Mouse (Mus musculus) neural tube, embryonic 15.5 days (tissue): Measurements from ENCODE around the gene Prkca. TPM values are rescaled to one million over a fixed set of nuclear protein-coding genes. Genes with fewer than 3 reads are reported as not detected.

Experiments
- ATAC-seq: fragments of 200-750 bp; cut with Nextera tagmentation; 2 replicates; pipeline ENCODE4 v1.8.0; 2017; ENCODE audit warnings: mild to moderate bottlenecking, moderate TSS enrichment, moderate library complexity; ENCODE audit not compliant: low FRiP score
- H3K27ac ChIP-seq: fragments of 300-500 bp; sonication (generic); replicated peaks from 2 replicates; pipeline ENCODE4 v1.5.1; 2015; ENCODE audit warnings: mild to moderate bottlenecking, inconsistent platforms
- H3K27me3 ChIP-seq: fragments of 300-500 bp; sonication (generic); replicated peaks from 2 replicates; pipeline ENCODE4 v1.6.1; 2015; ENCODE audit warnings: inconsistent platforms
- H3K36me3 ChIP-seq: fragments of 300-500 bp; sonication (generic); 2 replicates; pipeline ENCODE4 v1.6.1; 2015; ENCODE audit warnings: inconsistent platforms
- H3K4me1 ChIP-seq: fragments of 300-500 bp; sonication (generic); 2 replicates; pipeline ENCODE4 v1.6.1; 2015; ENCODE audit warnings: inconsistent platforms
- H3K4me2 ChIP-seq: fragments of 300-500 bp; sonication (generic); 2 replicates; pipeline ENCODE4 v1.6.1; 2015; ENCODE audit warnings: inconsistent platforms, mild to moderate bottlenecking, moderate library complexity
- H3K4me3 ChIP-seq: fragments of 300-500 bp; sonication (generic); replicated peaks from 2 replicates; pipeline ENCODE4 v1.5.1; 2015; ENCODE audit warnings: mild to moderate bottlenecking, inconsistent platforms
- H3K9ac ChIP-seq: fragments of 300-500 bp; sonication (generic); replicated peaks from 2 replicates; pipeline ENCODE4 v1.6.1; 2015; ENCODE audit warnings: mild to moderate bottlenecking, inconsistent platforms
- H3K9me3 ChIP-seq: fragments of 300-500 bp; sonication (generic); replicated peaks from 2 replicates; pipeline ENCODE4 v1.6.1; 2016; ENCODE audit warnings: inconsistent platforms
- WGBS: fragments of 180-500 bp; shearing (Covaris S2); methylation state at CpG from one replicate; pipeline ENCODE4 v1.1.7; 2015; ENCODE audit warnings: mixed read lengths; 5-methylcytosine and 5-hydroxymethylcytosine counted together
- microRNA-seq: library from miRNA; unstranded; fragments of <30 nt; microRNA quantifications from one replicate; pipeline ENCODE4, GENCODE M21; 2017
- polyA plus RNA-seq: library from polyadenylated mRNA; unstranded; fragments of >200 nt; fragmentation: Nextera tagmentation; extraction: Ambion mirVana; gene quantifications from 2 replicates; pipeline ENCODE4 v1.2.1, GENCODE M21; 2015

Prkca gene
- polyA plus RNA-seq, 1 experiment from 2014 or later, result 9.1 TPM

DNA sequence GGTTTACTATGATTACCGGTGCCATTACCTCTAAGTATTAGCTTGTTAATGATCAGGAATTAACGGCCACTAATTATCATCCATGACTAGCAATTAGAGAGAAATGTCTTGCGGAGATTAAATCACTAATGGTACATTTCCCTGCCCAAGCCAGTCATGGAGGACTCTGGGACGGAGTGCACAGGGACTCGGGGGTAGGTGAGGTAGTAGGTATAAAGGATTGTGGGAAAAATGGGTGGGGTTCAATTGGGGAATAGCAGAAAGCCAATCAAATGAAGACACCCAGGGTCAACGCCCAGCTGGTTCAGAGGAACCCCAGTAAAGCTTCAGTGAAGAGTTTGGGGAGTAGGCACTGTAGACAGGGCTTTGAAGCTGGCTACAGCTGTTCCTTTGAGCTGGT, 456.4 kb downstream of the Prkca start:
- no peak overlapping the region for H3K4me3 ChIP-seq
- no peak overlapping the region for H3K4me2 ChIP-seq
- H3K9me3 ChIP-seq, result no peaks in the 10 kb centered on the region
- peak; percentile 47; the same call in 1 of the 2 replicates for ATAC-seq
- H3K27me3 ChIP-seq, result no peaks in the 10 kb centered on the region
- H3K4me1 ChIP-seq, result 0 out of 2 replicates have a peak, but pooled peaks cover 6% of the 10 kb centered on the region
- 56% methylated on average over 6 of the region's 6 CpGs for WGBS
- no peak overlapping the region for H3K9ac ChIP-seq
- H3K36me3 ChIP-seq, result no peaks in the 10 kb centered on the region
- no peak overlapping the region for H3K27ac ChIP-seq

Small RNAs within 50 kb of the gene (microRNA-seq; reads per million reads assigned to microRNA genes)
- not detected for gene Mir7223

Other genes starting within 250 kb of the Prkca start
- gene Apoh, start 574 bp downstream of the Prkca start, polyA plus RNA-seq, result 0.42 and 1.2 TPM in 2 replicates
- 6.4 and 6.5 TPM in 2 replicates for gene Cep112, start 81.3 kb upstream of the Prkca start, polyA plus RNA-seq